Mouse (Mus musculus): ENCODE measurements around the gene Tenm3. TPM values are rescaled to one million over a fixed set of nuclear protein-coding genes. Genes with fewer than 3 reads are reported as not detected.
A peak's percentile ranks its signal among the peaks of the same experiment; 100 is the strongest.

The Tenm3 gene
- polyA plus RNA-seq, 1 experiment from 2014 or later = 16.4 TPM

- Histone ChIP-seq H3K36me3 (no peaks in the 10 kb centered on the region), H3K4me2 (replicated peaks) (no peak overlapping the region), H3K27me3 (replicated peaks) (no peaks in the 10 kb centered on the region), H3K4me1 (replicated peaks) (no peaks in the 10 kb centered on the region), H3K9me3 (no peaks in the 10 kb centered on the region), H3K4me3 (replicated peaks) (no peak overlapping the region), H3K27ac (no peak overlapping the region), H3K9ac (no peak overlapping the region)
- no peak for ATAC-seq
- 94% methylated on average over 6 of the region's 6 CpGs for WGBS
These were observed 490.3 kb downstream of the Tenm3 start for GRCm38 (mm10) chr8:48353458-48353857.

GRCm38 (mm10) chr8:48348901-48349300, 494.9 kb downstream of the Tenm3 start:
- no peak for ATAC-seq
- Histone ChIP-seq H3K9me3 (no peaks in the 10 kb centered on the region), H3K27me3 (replicated peaks) (no peaks in the 10 kb centered on the region), H3K36me3 (no peaks in the 10 kb centered on the region), H3K4me2 (replicated peaks) (no peak overlapping the region), H3K4me3 (replicated peaks) (no peak overlapping the region), H3K27ac (no peak overlapping the region), H3K4me1 (replicated peaks) (no peaks in the 10 kb centered on the region), H3K9ac (no peak overlapping the region)
- 97% methylated on average over 5 of the region's 5 CpGs for WGBS

- H3K4me1 ChIP-seq (replicated peaks) = no peaks in the 10 kb centered on the region
- ATAC-seq = no peak
- H3K9ac ChIP-seq = no peak overlapping the region
- no peak overlapping the region for H3K4me2 ChIP-seq (replicated peaks)
- no peaks in the 10 kb centered on the region for H3K36me3 ChIP-seq
- no peaks in the 10 kb centered on the region for H3K27me3 ChIP-seq (replicated peaks)
- 92% methylated on average over 4 of the region's 4 CpGs for WGBS
- no peak overlapping the region for H3K27ac ChIP-seq
- no peaks in the 10 kb centered on the region for H3K9me3 ChIP-seq
- H3K4me3 ChIP-seq (replicated peaks) = no peak overlapping the region
These were observed 495.4 kb downstream of the Tenm3 start for GRCm38 (mm10) chr8:48348386-48348785.

- H3K27me3 ChIP-seq (replicated peaks) = no peaks in the 10 kb centered on the region
- WGBS = 83% methylated on average over 18 of the region's 18 CpGs
- H3K4me1 ChIP-seq (replicated peaks) = no peaks in the 10 kb centered on the region
- no peak overlapping the region for H3K27ac ChIP-seq
- no peak overlapping the region for H3K4me2 ChIP-seq (replicated peaks)
- H3K9ac ChIP-seq = no peak overlapping the region
- H3K36me3 ChIP-seq = no peaks in the 10 kb centered on the region
- no peaks in the 10 kb centered on the region for H3K9me3 ChIP-seq
- no peak for ATAC-seq
- H3K4me3 ChIP-seq (replicated peaks) = no peak overlapping the region
These were observed 500.7 kb downstream of the Tenm3 start for GRCm38 (mm10) chr8:48343067-48343420.

GRCm38 (mm10) chr8:48342321-48343066, 501.3 kb downstream of the Tenm3 start:
- H3K27me3 ChIP-seq (replicated peaks) = no peaks in the 10 kb centered on the region
- no peaks in the 10 kb centered on the region for H3K36me3 ChIP-seq
- no peak overlapping the region for H3K4me3 ChIP-seq (replicated peaks)
- WGBS = 77% methylated on average over 30 of the region's 30 CpGs
- H3K4me2 ChIP-seq (replicated peaks) = no peak overlapping the region
- no peak overlapping the region for H3K9ac ChIP-seq
- H3K27ac ChIP-seq = no peak overlapping the region
- H3K9me3 ChIP-seq = no peaks in the 10 kb centered on the region
- H3K4me1 ChIP-seq (replicated peaks) = no peaks in the 10 kb centered on the region
- ATAC-seq = no peak

- Histone ChIP-seq H3K4me1 (replicated peaks) (no peaks in the 10 kb centered on the region), H3K4me2 (replicated peaks) (no peak overlapping the region), H3K9ac (no peak overlapping the region), H3K27ac (no peak overlapping the region), H3K27me3 (replicated peaks) (no peaks in the 10 kb centered on the region), H3K9me3 (no peaks in the 10 kb centered on the region), H3K4me3 (replicated peaks) (no peak overlapping the region), H3K36me3 (no peaks in the 10 kb centered on the region)
- no peak for ATAC-seq
- WGBS = 75% methylated on average over 4 of the region's 4 CpGs
These were observed 502.1 kb downstream of the Tenm3 start for GRCm38 (mm10) chr8:48341692-48342091.

GRCm38 (mm10) chr8:48341276-48341675, 502.5 kb downstream of the Tenm3 start:
- no peak overlapping the region for H3K9ac ChIP-seq
- no peaks in the 10 kb centered on the region for H3K27me3 ChIP-seq (replicated peaks)
- no peak overlapping the region for H3K4me2 ChIP-seq (replicated peaks)
- no peaks in the 10 kb centered on the region for H3K36me3 ChIP-seq
- ATAC-seq = no peak
- no peaks in the 10 kb centered on the region for H3K4me1 ChIP-seq (replicated peaks)
- no peak overlapping the region for H3K4me3 ChIP-seq (replicated peaks)
- H3K9me3 ChIP-seq = no peaks in the 10 kb centered on the region
- H3K27ac ChIP-seq = no peak overlapping the region
- WGBS = 71% methylated on average over 5 of the region's 5 CpGs

- ATAC-seq = no peak
- WGBS = 93% methylated on average over 11 of the region's 11 CpGs
These were observed 521.0 kb downstream of the Tenm3 start for GRCm38 (mm10) chr8:48322655-48323265.

GRCm38 (mm10) chr8:48322240-48322639, 521.5 kb downstream of the Tenm3 start:
- whole genome bisulfite sequencing = 96% methylated on average over 6 of the region's 6 CpGs
- H3K27me3 ChIP-seq (replicated peaks) = no peaks in the 10 kb centered on the region
- H3K4me3 ChIP-seq (replicated peaks) = no peak overlapping the region
- no peaks in the 10 kb centered on the region for H3K9me3 ChIP-seq
- H3K4me2 ChIP-seq (replicated peaks) = no peak overlapping the region
- H3K4me1 ChIP-seq (replicated peaks) = no peaks in the 10 kb centered on the region
- no peak overlapping the region for H3K27ac ChIP-seq
- no peak for ATAC-seq
- H3K9ac ChIP-seq = no peak overlapping the region
- no peaks in the 10 kb centered on the region for H3K36me3 ChIP-seq

More at GRCm38 (mm10) chr8:48322655-48323265, 521.0 kb downstream of the Tenm3 start:
- Histone ChIP-seq H3K4me3 (replicated peaks) (no peak overlapping the region), H3K36me3 (no peaks in the 10 kb centered on the region), H3K27me3 (replicated peaks) (no peaks in the 10 kb centered on the region), H3K9ac (no peak overlapping the region), H3K4me1 (replicated peaks) (no peaks in the 10 kb centered on the region), H3K4me2 (replicated peaks) (no peak overlapping the region), H3K27ac (no peak overlapping the region), H3K9me3 (no peaks in the 10 kb centered on the region)

GRCm38 (mm10) chr8:48319674-48320073, 524.1 kb downstream of the Tenm3 start:
- no peak overlapping the region for H3K27ac ChIP-seq
- H3K27me3 ChIP-seq (replicated peaks) = no peaks in the 10 kb centered on the region
- H3K36me3 ChIP-seq = no peaks in the 10 kb centered on the region
- no peaks in the 10 kb centered on the region for H3K9me3 ChIP-seq
- no peak overlapping the region for H3K4me2 ChIP-seq (replicated peaks)
- H3K9ac ChIP-seq = no peak overlapping the region
- no peak for ATAC-seq
- no peaks in the 10 kb centered on the region for H3K4me1 ChIP-seq (replicated peaks)
- no peak overlapping the region for H3K4me3 ChIP-seq (replicated peaks)
- 92% methylated on average over 3 of the region's 3 CpGs for WGBS

- Histone ChIP-seq H3K4me2 (replicated peaks) (no peak overlapping the region), H3K27ac (no peak overlapping the region), H3K9ac (no peak overlapping the region), H3K4me3 (replicated peaks) (no peak overlapping the region), H3K9me3 (no peaks in the 10 kb centered on the region), H3K4me1 (replicated peaks) (no peaks in the 10 kb centered on the region), H3K27me3 (replicated peaks) (no peaks in the 10 kb centered on the region), H3K36me3 (no peaks in the 10 kb centered on the region)
- no peak for ATAC-seq
- 91% methylated on average over 10 of the region's 10 CpGs for WGBS
These were observed 526.3 kb downstream of the Tenm3 start for GRCm38 (mm10) chr8:48317498-48317897.

GRCm38 (mm10) chr8:48315605-48316004, 528.1 kb downstream of the Tenm3 start:
- H3K4me2 ChIP-seq (replicated peaks) = no peak overlapping the region

GRCm38 (mm10) chr8:48313985-48314368, 529.8 kb downstream of the Tenm3 start:
- WGBS = 47% methylated on average over 5 of the region's 5 CpGs
- Histone ChIP-seq H3K4me2 (replicated peaks) (no peak overlapping the region), H3K9me3 (no peaks in the 10 kb centered on the region), H3K9ac (no peak overlapping the region), H3K4me1 (replicated peaks) (no peaks in the 10 kb centered on the region), H3K27me3 (replicated peaks) (no peaks in the 10 kb centered on the region), H3K27ac (no peak overlapping the region), H3K4me3 (replicated peaks) (no peak overlapping the region), H3K36me3 (no peaks in the 10 kb centered on the region)
- no peak for ATAC-seq

More at GRCm38 (mm10) chr8:48315605-48316004, 528.1 kb downstream of the Tenm3 start:
- Histone ChIP-seq H3K36me3 (no peaks in the 10 kb centered on the region), H3K4me1 (replicated peaks) (no peaks in the 10 kb centered on the region), H3K27ac (no peak overlapping the region), H3K9me3 (no peaks in the 10 kb centered on the region), H3K4me3 (replicated peaks) (no peak overlapping the region), H3K9ac (no peak overlapping the region), H3K27me3 (replicated peaks) (no peaks in the 10 kb centered on the region)
- peak; percentile 71 for ATAC-seq
- WGBS = 59% methylated on average over 8 of the region's 8 CpGs

Measured in intestine, embryonic 15.5 days (tissue).